Mouse (Mus musculus) frontal cortex, postnatal 14 days (tissue): ENCODE measurements around the gene Tmem198b.

Source experiments
- DNase-seq, 2 experiments: peaks; one replicate each; pipeline ENCODE4 v3.0.0; 2022; ENCODE audit warnings: low spot score in 2 of 2

Tmem198b gene

GRCm38 (mm10) chr10:128801981-128802495 is 2.1 kb downstream of the Tmem198b start:
- DNase-seq = no peak

GRCm38 (mm10) chr10:128798676-128799075 is 5.5 kb downstream of the Tmem198b start:
- DNase-seq = no peak

- no peak for DNase-seq
These were observed 8.6 kb downstream of the Tmem198b start for GRCm38 (mm10) chr10:128795581-128795980.

DNA sequence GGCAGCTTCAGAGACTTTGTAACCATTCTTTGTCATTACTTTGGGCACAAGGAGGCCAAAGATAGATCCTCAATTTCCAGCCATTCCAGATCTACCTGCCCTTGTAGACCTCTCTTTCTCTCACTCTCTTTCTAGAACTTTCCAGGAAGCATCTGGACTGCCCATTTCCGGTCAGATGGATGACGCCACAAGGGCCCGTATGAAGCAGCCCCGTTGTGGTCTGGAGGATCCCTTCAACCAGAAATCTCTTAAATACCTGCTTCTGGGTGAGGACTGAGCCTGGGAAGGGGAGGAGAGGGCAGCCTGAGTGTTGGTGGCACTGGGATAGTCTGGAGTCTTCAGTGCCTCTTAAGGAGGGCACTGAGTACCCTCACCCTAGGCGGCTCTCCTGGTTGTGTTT is 9.8 kb downstream of the Tmem198b start:
- DNase-seq = no peak

DNA sequence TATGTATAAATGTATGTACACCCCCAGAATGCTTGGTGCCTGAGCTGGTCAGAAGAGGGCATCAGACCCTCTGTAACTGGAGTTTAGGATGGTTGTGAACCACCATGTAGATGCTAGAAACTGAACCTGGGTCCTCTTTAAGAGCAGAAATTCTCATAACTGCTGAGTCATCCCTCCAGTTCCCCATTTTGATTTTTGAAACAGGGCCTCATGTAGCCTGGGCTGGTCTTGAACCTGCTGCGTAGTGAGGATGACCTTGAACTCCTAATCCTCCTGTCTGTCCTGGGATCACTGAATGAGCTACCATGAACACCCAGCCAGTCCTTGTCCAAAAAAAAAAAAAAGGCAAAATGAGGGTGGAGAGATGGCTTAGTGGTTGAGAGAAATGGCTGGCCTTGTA is 10.9 kb downstream of the Tmem198b start:
- DNase-seq = no peak

DNA sequence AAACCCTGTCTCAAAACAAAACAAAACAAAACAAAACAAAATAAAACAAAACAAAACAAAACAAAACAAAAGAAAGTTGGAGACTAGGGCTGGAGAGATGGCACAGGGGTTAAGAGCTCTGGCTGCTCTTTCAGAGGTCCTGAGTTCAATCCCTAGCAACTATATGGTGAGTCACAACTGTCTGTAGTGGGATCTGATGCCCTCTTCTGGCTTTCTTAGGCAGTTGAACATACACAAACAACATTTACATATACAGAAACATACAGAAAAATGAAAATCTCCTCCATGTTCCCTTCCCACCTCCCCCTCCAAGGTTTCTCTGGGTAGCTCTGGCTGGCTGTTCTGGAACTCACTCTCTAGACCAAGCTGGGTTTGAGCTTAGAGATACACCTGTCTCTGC is 12.1 kb downstream of the Tmem198b start:
- DNase-seq = no peak

DNA sequence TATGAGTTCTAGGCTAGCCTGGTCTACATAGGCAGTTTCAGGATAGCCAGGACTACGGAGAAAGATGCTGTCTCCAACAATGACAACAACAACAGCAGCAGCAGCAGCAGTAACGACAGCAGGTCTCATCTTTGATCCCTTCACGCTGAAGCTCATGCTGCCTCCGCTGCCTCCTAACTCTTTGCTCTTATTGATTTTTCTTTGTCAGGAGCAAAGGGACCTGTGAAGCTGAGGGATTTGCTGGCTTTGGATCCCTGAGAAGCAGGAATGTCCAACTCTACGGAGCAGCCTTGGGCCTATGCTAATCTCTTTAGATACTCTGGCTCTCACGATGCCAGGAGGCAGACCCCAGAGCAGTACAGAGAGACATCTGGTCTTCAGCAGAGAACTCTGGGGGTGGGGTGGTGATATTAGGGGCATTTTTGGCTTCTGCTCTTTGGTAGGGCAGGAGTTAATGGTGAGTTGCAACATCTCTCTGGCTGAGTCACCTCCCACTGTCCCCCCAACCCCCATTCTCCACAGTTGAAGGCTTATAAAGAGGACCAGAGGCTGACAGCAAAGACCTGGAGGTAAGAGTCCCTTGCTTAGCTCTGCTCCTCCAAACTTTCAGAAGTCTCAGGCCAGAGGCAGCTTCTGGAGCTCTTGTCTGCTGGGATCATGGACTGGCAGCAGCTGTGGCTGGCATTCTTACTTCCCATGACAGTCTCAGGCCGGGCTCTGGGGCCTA is 13.6 kb downstream of the Tmem198b start, which contains the start of gene Mmp19:
Gene Mmp19 (plus strand): TSS at position 513 of the 727 bp plus-strand sequence.
- no peak for DNase-seq

- no peak for DNase-seq
These were observed 24.0 kb downstream of the Tmem198b start for GRCm38 (mm10) chr10:128780200-128780599.

DNA sequence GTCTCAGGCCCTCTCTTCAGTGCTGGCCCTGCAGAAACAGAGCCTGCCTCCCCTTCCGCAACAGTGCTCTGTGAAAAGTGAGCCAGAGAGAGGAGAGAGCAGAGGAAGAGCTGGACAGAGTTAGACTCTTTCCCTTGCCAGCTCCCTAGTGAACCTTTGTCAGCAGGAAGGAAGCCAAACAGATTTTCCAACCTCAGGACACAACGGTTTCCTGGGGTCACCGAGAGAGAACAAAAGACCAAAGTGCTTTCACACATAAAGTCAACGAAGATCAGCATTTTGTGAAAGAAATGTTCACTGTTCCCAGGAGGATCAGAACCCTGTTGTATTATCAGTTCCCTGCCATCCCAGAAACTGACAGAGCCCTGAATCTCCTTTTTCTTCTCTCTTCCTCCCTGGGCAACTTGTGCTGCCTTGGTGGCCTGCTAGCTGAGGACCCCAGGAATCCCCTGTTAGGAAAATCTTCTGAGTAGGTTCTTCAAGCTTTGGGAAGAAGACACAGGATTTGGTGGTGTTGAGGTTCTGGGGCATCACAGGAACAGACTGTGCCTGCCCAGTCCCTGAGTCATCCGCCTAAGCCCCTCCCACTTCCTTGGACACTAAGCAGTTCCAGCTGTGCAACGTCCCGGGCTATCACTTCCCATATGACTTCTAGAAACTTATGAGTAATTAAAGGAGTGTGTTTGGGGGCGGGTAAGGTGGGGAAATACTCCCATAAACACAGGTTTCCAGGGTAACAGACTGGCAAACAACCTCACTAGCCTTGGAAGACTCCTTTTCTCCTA is 25.0 kb downstream of the Tmem198b start:
- DNase-seq = no peak

- no peak for DNase-seq
These were observed 25.7 kb downstream of the Tmem198b start for GRCm38 (mm10) chr10:128778441-128778840.

DNA sequence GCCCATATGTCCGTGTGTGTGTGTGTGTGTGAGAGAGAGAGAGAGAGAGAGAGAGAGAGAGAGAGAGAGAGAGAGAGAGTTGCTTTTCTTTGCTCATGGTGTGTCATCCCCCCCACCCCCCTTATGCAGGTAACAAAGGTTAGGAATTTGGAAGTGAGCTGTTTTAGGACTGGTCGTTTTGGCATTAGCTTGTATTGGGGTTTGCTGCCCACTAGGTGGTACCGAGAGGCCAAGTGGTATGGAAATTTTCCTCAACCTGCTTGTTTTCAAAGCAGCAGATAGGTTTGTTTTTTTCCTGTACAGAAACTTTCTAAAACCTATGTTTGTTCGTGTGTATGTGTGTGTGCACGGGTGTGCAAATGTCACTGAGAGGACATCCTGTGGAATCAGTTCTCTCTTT is 30.5 kb downstream of the Tmem198b start:
- no peak for DNase-seq

DNA sequence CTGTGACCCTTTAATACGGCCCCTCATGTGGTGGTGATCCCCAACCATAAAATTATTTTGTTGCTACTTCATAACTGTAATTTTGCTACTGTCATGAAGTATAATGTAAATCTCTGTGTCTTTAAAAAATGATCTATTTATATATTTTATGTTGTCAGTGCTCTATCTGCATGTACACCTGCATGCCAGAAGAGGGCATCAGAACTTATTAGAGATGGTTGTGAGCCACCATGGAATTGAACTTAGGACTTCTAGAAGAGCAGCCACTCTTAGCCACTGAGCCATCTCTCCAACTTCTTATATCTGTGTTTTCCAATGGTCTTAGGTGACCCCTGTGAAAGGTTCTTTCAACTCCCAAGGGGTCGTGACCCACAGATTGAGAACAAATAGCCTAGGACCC is 31.3 kb downstream of the Tmem198b start:
- DNase-seq = no peak
